Mouse (Mus musculus): ENCODE data around the gene Aida.

DNA sequence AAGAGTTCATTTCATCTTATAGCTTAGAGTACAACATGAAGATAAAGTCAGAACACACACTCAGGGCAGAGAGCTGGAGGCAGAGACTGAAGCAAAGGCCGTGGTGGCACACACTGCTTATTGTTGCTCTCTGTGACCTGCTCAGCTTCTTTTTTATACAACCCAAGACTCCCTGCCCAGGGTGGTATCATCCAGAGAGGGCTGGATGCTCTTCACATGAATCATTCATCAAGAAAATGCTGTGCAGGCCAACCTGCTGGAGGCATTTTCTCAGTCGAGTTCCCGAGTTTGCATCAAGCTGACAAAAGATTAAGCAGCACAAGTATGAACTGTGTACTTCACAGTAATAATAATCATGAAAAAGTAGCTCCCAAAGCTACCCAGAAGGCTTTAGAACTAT is 8.0 kb upstream of the Aida start:
- no peak for TF ChIP-seq CTCF (IDR thresholded peaks at IDR 0.05; ENCODE audit: control insufficient read depth, insufficient read depth, insufficient replicate concordance, low read depth, low read length)
- no peak for TF ChIP-seq POLR2A (IDR thresholded peaks at IDR 0.05; ENCODE audit: control insufficient read depth, low read depth, low read length)
